Mouse (Mus musculus) midbrain, embryonic 12.5 days (tissue): ENCODE data around the gene Ralgapb. TPM values are rescaled to one million over a fixed set of nuclear protein-coding genes. Genes with fewer than 3 reads are reported as not detected.
"Not testable (repeated sequence)": the region's sequence is repeated elsewhere in the genome, so short reads cannot be mapped to it uniquely, and the experiment has no call there.

Experiments
- ATAC-seq: fragments of 200-750 bp; cut with Nextera tagmentation; 2 replicates; pipeline ENCODE4 v1.8.0; 2017; ENCODE audit warnings: low read depth, moderate TSS enrichment, moderate library complexity; ENCODE audit not compliant: low FRiP score
- H3K27ac ChIP-seq: fragments of 300-500 bp; sonication (generic); replicated peaks from 2 replicates; pipeline ENCODE4 v1.5.1; 2016; ENCODE audit warnings: mild to moderate bottlenecking
- H3K27me3 ChIP-seq: fragments of 300-500 bp; sonication (generic); 2 replicates; pipeline ENCODE4 v1.6.1; 2016; ENCODE audit warnings: mild to moderate bottlenecking
- H3K36me3 ChIP-seq: fragments of 300-500 bp; sonication (generic); 2 replicates; pipeline ENCODE4 v1.6.1; 2016
- H3K4me1 ChIP-seq: fragments of 300-500 bp; sonication (generic); 2 replicates; pipeline ENCODE4 v1.6.1; 2016
- H3K4me2 ChIP-seq: fragments of 300-500 bp; sonication (generic); replicated peaks from 2 replicates; pipeline ENCODE4 v1.6.1; 2016; ENCODE audit warnings: mild to moderate bottlenecking, moderate library complexity
- H3K4me3 ChIP-seq: fragments of 300-500 bp; sonication (generic); 2 replicates; pipeline ENCODE4 v1.5.1; 2016; ENCODE audit warnings: mild to moderate bottlenecking
- H3K9ac ChIP-seq: fragments of 300-500 bp; sonication (generic); replicated peaks from 2 replicates; pipeline ENCODE4 v1.6.1; 2016; ENCODE audit warnings: mild to moderate bottlenecking, moderate library complexity
- H3K9me3 ChIP-seq: fragments of 300-500 bp; sonication (generic); 2 replicates; pipeline ENCODE4 v1.6.1; 2016; ENCODE audit warnings: mild to moderate bottlenecking
- WGBS: fragments of 180-500 bp; shearing (Covaris S2); methylation state at CpG from one replicate; pipeline ENCODE4 v1.1.7; 2016; 5-methylcytosine and 5-hydroxymethylcytosine counted together
- polyA plus RNA-seq: library from polyadenylated mRNA; unstranded; fragments of >200 nt; fragmentation: Nextera tagmentation; extraction: Ambion mirVana; gene quantifications from 2 replicates; pipeline ENCODE4 v1.2.1, GENCODE M21; 2016

Ralgapb gene
- polyA plus RNA-seq, 1 experiment from 2014 or later: 24.8 TPM

- Histone ChIP-seq H3K27me3 (peaks cover 30% of the 10 kb centered on the region), H3K27ac (peak within 1 kb of the TSS; percentile 54; the same call in 1 of the 2 replicates), H3K36me3 (no peaks in the 10 kb centered on the region), H3K4me2 (peak within 1 kb of the TSS; percentile 56), H3K9ac (peak within 1 kb of the TSS; percentile 41), H3K4me3 (peak within 1 kb of the TSS; percentile 42), H3K9me3 (no peaks in the 10 kb centered on the region), H3K4me1 (peaks cover 8% of the 10 kb centered on the region; the same call in 1 of the 2 replicates)
- ATAC-seq: peak; percentile 70; the same call in 1 of the 2 replicates
- 2% methylated on average over 36 of the region's 36 CpGs for WGBS
Observed at GRCm38 (mm10) chr2:158375443-158376122, 34.1 kb upstream of the Ralgapb start, which contains the start of gene Snhg11. Gene Snhg11, plus strand, starts transcription at chr2:158375638.

- H3K9me3 ChIP-seq: no peaks in the 10 kb centered on the region
- ATAC-seq: no peak
- peak overlapping the region; percentile 41 for H3K9ac ChIP-seq
- peaks cover 8% of the 10 kb centered on the region; the same call in 1 of the 2 replicates for H3K4me1 ChIP-seq
- H3K4me2 ChIP-seq: peak overlapping the region; percentile 56
- H3K27ac ChIP-seq: peak overlapping the region; percentile 54; the same call in 1 of the 2 replicates
- peaks cover 30% of the 10 kb centered on the region for H3K27me3 ChIP-seq
- no peaks in the 10 kb centered on the region for H3K36me3 ChIP-seq
- H3K4me3 ChIP-seq: peak overlapping the region; percentile 42
- 26% methylated on average over 12 of the region's 12 CpGs for WGBS
Observed at GRCm38 (mm10) chr2:158376123-158376687, 33.4 kb upstream of the Ralgapb start.

- peak overlapping the region; percentile 54; the same call in 1 of the 2 replicates for H3K27ac ChIP-seq
- peak overlapping the region; percentile 56 for H3K4me2 ChIP-seq
- H3K36me3 ChIP-seq: no peaks in the 10 kb centered on the region
- no peak overlapping the region; the same call in 1 of the 2 replicates for H3K9ac ChIP-seq
- ATAC-seq: no peak
- peaks cover 30% of the 10 kb centered on the region for H3K27me3 ChIP-seq
- 74% methylated on average over 7 of the region's 7 CpGs for WGBS
- H3K9me3 ChIP-seq: no peaks in the 10 kb centered on the region
- H3K4me3 ChIP-seq: peak overlapping the region; percentile 42
- H3K4me1 ChIP-seq: peaks cover 8% of the 10 kb centered on the region; the same call in 1 of the 2 replicates
Observed at GRCm38 (mm10) chr2:158376798-158377197, 32.9 kb upstream of the Ralgapb start.

- H3K9me3 ChIP-seq: no peaks in the 10 kb centered on the region
- WGBS: 96% methylated on average over 1 of the region's 1 CpGs
- peaks cover 30% of the 10 kb centered on the region for H3K27me3 ChIP-seq
- ATAC-seq: no peak
- peaks cover 8% of the 10 kb centered on the region; the same call in 1 of the 2 replicates for H3K4me1 ChIP-seq
- H3K27ac ChIP-seq: no peak overlapping the region
- H3K4me3 ChIP-seq: no peak overlapping the region
- no peak overlapping the region for H3K9ac ChIP-seq
- H3K4me2 ChIP-seq: no peak overlapping the region
- H3K36me3 ChIP-seq: no peaks in the 10 kb centered on the region
Observed at GRCm38 (mm10) chr2:158377811-158378210, 31.8 kb upstream of the Ralgapb start.

- Histone ChIP-seq H3K4me2 (no peak overlapping the region), H3K4me1 (peaks cover 8% of the 10 kb centered on the region; the same call in 1 of the 2 replicates), H3K4me3 (no peak overlapping the region), H3K9me3 (no peaks in the 10 kb centered on the region), H3K27me3 (peaks cover 17% of the 10 kb centered on the region), H3K9ac (no peak overlapping the region), H3K36me3 (no peaks in the 10 kb centered on the region), H3K27ac (no peak overlapping the region)
- peak; percentile 71; the same call in 1 of the 2 replicates for ATAC-seq
- WGBS: 46% methylated on average over 13 of the region's 13 CpGs
Observed at GRCm38 (mm10) chr2:158379354-158380078, 30.1 kb upstream of the Ralgapb start.

- WGBS: 43% methylated on average over 8 of the region's 8 CpGs
- Histone ChIP-seq H3K9me3 (no peaks in the 10 kb centered on the region), H3K27ac (no peak overlapping the region), H3K36me3 (no peaks in the 10 kb centered on the region), H3K27me3 (no peaks in the 10 kb centered on the region), H3K4me3 (no peak overlapping the region), H3K9ac (no peak overlapping the region), H3K4me1 (no peaks in the 10 kb centered on the region), H3K4me2 (no peak overlapping the region)
- no peak for ATAC-seq
Observed at GRCm38 (mm10) chr2:158386072-158386471, 23.6 kb upstream of the Ralgapb start.

GRCm38 (mm10) chr2:158389421-158389820 lies 20.2 kb upstream of the Ralgapb start:
- 92% methylated on average over 7 of the region's 7 CpGs for WGBS
- no peaks in the 10 kb centered on the region for H3K27me3 ChIP-seq
- H3K9me3 ChIP-seq: no peaks in the 10 kb centered on the region
- ATAC-seq: no peak
- H3K27ac ChIP-seq: no peak overlapping the region
- no peak overlapping the region for H3K9ac ChIP-seq
- H3K4me3 ChIP-seq: no peak overlapping the region
- H3K36me3 ChIP-seq: no peaks in the 10 kb centered on the region
- H3K4me1 ChIP-seq: no peaks in the 10 kb centered on the region
- H3K4me2 ChIP-seq: no peak overlapping the region

GRCm38 (mm10) chr2:158396369-158396768 lies 13.3 kb upstream of the Ralgapb start:
- Histone ChIP-seq H3K4me3 (no peak overlapping the region), H3K9ac (no peak overlapping the region), H3K4me1 (no peaks in the 10 kb centered on the region), H3K36me3 (no peaks in the 10 kb centered on the region), H3K27me3 (no peaks in the 10 kb centered on the region), H3K9me3 (no peaks in the 10 kb centered on the region), H3K27ac (no peak overlapping the region), H3K4me2 (no peak overlapping the region)
- WGBS: 92% methylated on average over 6 of the region's 6 CpGs
- no peak for ATAC-seq

- not testable (repeated sequence) for ATAC-seq, H3K36me3 ChIP-seq
Observed at GRCm38 (mm10) chr2:158397140-158397539, 12.5 kb upstream of the Ralgapb start.

GRCm38 (mm10) chr2:158402915-158403314 lies 6.7 kb upstream of the Ralgapb start:
- H3K9me3 ChIP-seq: no peaks in the 10 kb centered on the region
- H3K4me2 ChIP-seq: no peak overlapping the region
- whole genome bisulfite sequencing: 85% methylated on average over 7 of the region's 7 CpGs
- no peaks in the 10 kb centered on the region for H3K36me3 ChIP-seq
- H3K4me3 ChIP-seq: no peak overlapping the region
- H3K4me1 ChIP-seq: no peaks in the 10 kb centered on the region
- H3K27ac ChIP-seq: no peak overlapping the region
- no peaks in the 10 kb centered on the region for H3K27me3 ChIP-seq
- ATAC-seq: no peak
- H3K9ac ChIP-seq: no peak overlapping the region

More at GRCm38 (mm10) chr2:158397140-158397539, 12.5 kb upstream of the Ralgapb start:
- H3K9me3 ChIP-seq, H3K4me1 ChIP-seq, H3K27ac ChIP-seq, H3K27me3 ChIP-seq, H3K4me2 ChIP-seq, H3K4me3 ChIP-seq, H3K9ac ChIP-seq: not testable (repeated sequence)
- 72% methylated on average over 13 of the region's 13 CpGs for WGBS

- H3K27ac ChIP-seq: no peak overlapping the region
- H3K4me2 ChIP-seq: peak overlapping the region; percentile 55
- 25% methylated on average over 14 of the region's 14 CpGs for WGBS
- H3K4me3 ChIP-seq: peak overlapping the region; percentile 83
- peak overlapping the region; percentile 35; the same call in 1 of the 2 replicates for H3K9ac ChIP-seq
- no peaks in the 10 kb centered on the region for H3K36me3 ChIP-seq
- peaks cover 19% of the 10 kb centered on the region for H3K4me1 ChIP-seq
- no peaks in the 10 kb centered on the region for H3K9me3 ChIP-seq
- no peaks in the 10 kb centered on the region for H3K27me3 ChIP-seq
- peak; percentile 21 for ATAC-seq
Observed at GRCm38 (mm10) chr2:158408997-158409594, 552 bp upstream of the Ralgapb start.
